Mouse (Mus musculus): ENCODE measurements around the gene Usp17ld. TPM values are rescaled to one million over a fixed set of nuclear protein-coding genes. Genes with fewer than 3 reads are reported as not detected.
"Not testable (repeated sequence)": the region's sequence is repeated elsewhere in the genome, so short reads cannot be mapped to it uniquely, and the experiment has no call there.

Gene Usp17ld
- total RNA-seq (2021), result not detected

DNA sequence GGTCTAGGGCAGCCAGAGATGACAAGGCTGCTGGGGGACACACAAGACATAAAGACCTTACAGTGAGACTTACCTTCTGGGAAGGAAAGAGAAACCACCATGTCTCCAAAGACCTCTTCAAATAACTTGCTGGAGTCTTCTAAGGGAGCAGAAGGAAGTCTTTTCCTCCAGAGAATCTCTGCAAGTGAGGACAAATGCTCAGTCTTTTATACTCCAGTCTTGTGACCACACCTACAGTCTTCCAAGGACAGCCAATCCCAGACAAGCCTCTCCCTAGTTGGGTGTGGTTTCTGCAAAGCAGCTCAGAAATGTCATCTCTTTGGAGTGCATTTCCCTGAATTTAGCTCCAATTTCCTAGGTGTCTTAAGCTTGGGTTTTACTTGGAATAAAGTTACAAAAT lies at the start of gene Usp17ld:
Usp17ld (minus strand) TSS at position 101 of the 400 bp plus-strand sequence.
- DNase-seq; intact Hi-C loops (cut with DNase I): not testable (repeated sequence)

DNA sequence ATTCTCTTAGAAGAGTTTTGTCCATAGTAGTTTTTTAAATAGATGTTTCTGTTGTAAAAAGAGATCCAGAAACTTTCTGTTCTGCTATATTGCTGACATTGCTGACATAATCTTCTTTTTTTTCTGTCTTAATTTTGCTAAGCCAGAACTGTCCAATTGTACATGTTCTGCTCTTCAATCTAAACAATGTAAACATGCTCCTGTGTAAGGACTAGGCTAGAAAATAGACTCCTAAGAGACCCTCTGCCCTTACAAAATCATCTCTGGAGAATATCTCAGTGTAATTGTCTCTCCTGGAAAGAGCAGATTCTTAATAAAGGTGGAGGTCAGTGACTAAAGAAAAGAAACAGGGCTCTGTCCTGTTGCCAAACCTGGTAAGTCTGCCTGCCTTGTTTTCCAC lies 35.6 kb downstream of the Usp17ld start, which contains the start of gene Olfr594:
Olfr594 (plus strand) TSS at position 301 of the 400 bp plus-strand sequence.
- intact Hi-C loops (cut with DNase I), result no loop called here
- no peak for DNase-seq

DNA sequence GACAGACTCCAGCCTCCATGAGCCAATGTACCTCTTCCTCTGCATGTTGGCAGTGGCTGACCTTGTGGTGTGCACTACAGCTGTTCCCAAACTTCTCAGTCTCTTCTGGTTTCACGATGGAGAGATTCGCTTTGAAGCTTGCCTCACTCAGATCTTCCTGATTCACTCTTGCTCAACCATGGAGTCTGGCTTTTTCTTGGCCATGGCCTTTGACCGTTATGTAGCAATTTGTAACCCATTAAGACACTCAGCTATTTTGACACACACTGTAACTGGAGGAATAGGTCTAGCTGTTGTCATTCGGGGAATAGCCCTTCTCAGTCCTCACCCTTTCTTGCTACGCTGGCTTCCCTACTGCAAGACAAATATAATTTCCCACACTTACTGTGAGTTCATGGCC lies 40.3 kb downstream of the Usp17ld start:
- intact Hi-C loops (cut with DNase I); DNase-seq: not testable (repeated sequence)

DNA sequence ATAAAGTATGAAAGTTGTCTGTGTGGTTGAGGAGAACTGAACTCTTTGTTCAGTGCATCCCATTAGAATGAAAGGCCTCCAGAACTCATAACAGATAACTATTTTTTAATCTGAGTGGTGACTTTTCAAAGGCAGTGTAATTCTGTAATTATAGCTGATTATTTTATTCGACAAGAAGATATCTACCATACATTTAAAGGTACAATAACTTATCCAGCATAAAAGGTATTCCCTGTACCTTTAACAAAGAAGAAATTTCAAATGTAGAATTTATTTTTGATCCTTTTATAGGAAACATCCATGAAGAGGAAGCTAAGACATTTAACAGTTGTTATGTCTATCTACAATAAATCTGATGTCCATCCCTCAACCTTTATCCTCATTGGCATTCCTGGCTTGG lies 40.7 kb downstream of the Usp17ld start, which contains the start of gene Olfr593:
Olfr593 (plus strand) TSS at position 301 of the 400 bp plus-strand sequence.
- no peak for DNase-seq
- intact Hi-C loops (cut with DNase I), result no loop called here

Small RNA genes lying within 50 kb of the gene (microRNA-seq; reads per million reads assigned to microRNA genes)
- 0 reads per million in 2 experiments for gene Gm23550 (ENCODE audit: borderline number of aligned reads in 2 of 2)
- 0 reads per million in 2 experiments for gene Gm25171 (ENCODE audit: borderline number of aligned reads in 2 of 2)

Other genes with a start within 250 kb of the Usp17ld start
- gene Olfr582, start 214.5 kb downstream of the Usp17ld start, total RNA-seq (2021), result not detected
- not detected for gene Olfr583, start 201.2 kb downstream of the Usp17ld start, total RNA-seq (2021)
- not detected for gene Olfr584, start 170.6 kb downstream of the Usp17ld start, total RNA-seq (2021)
- not detected for gene Olfr585, start 154.8 kb downstream of the Usp17ld start, total RNA-seq (2021)
- gene Olfr586, start 126.9 kb downstream of the Usp17ld start, total RNA-seq (2021), result not detected
- not detected for gene Olfr588-ps1, start 111.6 kb downstream of the Usp17ld start, total RNA-seq (2021)
- not detected for gene Olfr589, start 96.1 kb downstream of the Usp17ld start, total RNA-seq (2021)
- not detected for gene Olfr591, start 74.2 kb downstream of the Usp17ld start, total RNA-seq (2021)
- not detected for gene Olfr592, start 67.7 kb downstream of the Usp17ld start, total RNA-seq (2021)
- not detected for gene Olfr593, start 40.6 kb downstream of the Usp17ld start, total RNA-seq (2021)
- gene Olfr594, start 35.5 kb downstream of the Usp17ld start, total RNA-seq (2021), result not detected
- not detected for gene Olfr596, start 53.1 kb upstream of the Usp17ld start, total RNA-seq (2021)
- gene Olfr597, start 63.8 kb upstream of the Usp17ld start, total RNA-seq (2021), result not detected
- gene Olfr598, start 71.1 kb upstream of the Usp17ld start, total RNA-seq (2021), result not detected
- not detected for gene Olfr599, start 83.4 kb upstream of the Usp17ld start, total RNA-seq (2021)
- not detected for gene Olfr600, start 97.2 kb upstream of the Usp17ld start, total RNA-seq (2021)
- gene Olfr601, start 110.2 kb upstream of the Usp17ld start, total RNA-seq (2021), result not detected
- not detected for gene Olfr603, start 133.7 kb upstream of the Usp17ld start, total RNA-seq (2021)
- not detected for gene Usp17lc, start 162.6 kb upstream of the Usp17ld start, total RNA-seq (2021)
- not detected for gene Olfr605, start 192.9 kb upstream of the Usp17ld start, total RNA-seq (2021)
- not detected for gene Olfr606, start 196.5 kb upstream of the Usp17ld start, total RNA-seq (2021)
- not detected for gene Olfr607, start 211.6 kb upstream of the Usp17ld start, total RNA-seq (2021)
- not detected for gene Olfr608, start 217.4 kb upstream of the Usp17ld start, total RNA-seq (2021)
- gene Olfr609, start 245.6 kb upstream of the Usp17ld start, total RNA-seq (2021), result not detected

Measured in heart, postnatal 36 days (tissue).